Mouse (Mus musculus): ENCODE measurements around the gene Atp1a2. TPM values are rescaled to one million over a fixed set of nuclear protein-coding genes. Genes with fewer than 3 reads are reported as not detected.

The Atp1a2 gene
- polyA plus RNA-seq, 1 experiment from 2014 or later, result 2.3 TPM

DNA sequence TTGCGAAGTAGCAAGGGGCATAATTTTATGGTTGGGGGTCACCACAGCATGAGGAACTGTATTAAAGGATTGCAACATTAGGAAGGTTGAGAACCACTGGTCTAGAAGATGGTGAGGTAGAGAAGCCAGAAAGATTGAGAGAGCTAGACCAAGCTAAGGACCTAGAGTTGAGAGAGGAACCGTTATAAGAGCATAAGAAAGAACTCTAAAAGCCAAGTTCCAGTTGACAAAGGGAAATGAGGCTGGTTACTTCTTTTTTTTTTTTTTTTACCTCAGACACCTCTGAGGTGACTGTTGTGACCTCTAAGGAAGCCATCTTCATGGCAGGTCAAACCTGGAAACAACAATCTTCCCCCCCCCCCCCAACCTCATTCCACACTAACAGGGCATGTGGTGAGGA is 7.3 kb upstream of the Atp1a2 start:
- H3K9ac ChIP-seq (replicated peaks; ENCODE audit: low read depth, low read length), result no peak overlapping the region
- no peak overlapping the region for H3K27ac ChIP-seq (ENCODE audit: low read length)
- 95% methylated on average over 2 of the region's 2 CpGs for WGBS
- H3K36me3 ChIP-seq (ENCODE audit: control insufficient read depth, insufficient read depth, low read length), result no peaks in the 10 kb centered on the region
- H3K4me1 ChIP-seq (ENCODE audit: control insufficient read depth, insufficient read depth, low read length), result 0 out of 2 replicates have a peak, but pooled peaks cover 3% of the 10 kb centered on the region
- no peak for ATAC-seq (ENCODE audit: insufficient number of reproducible peaks, insufficient read depth, low FRiP score, low read depth)
- no peak overlapping the region for H3K4me2 ChIP-seq (replicated peaks; ENCODE audit: low read depth, low read length)
- no peaks in the 10 kb centered on the region for H3K27me3 ChIP-seq (ENCODE audit: control insufficient read depth, insufficient read depth, low read length)
- H3K9me3 ChIP-seq (ENCODE audit: control insufficient read depth, low read depth, low read length), result no peaks in the 10 kb centered on the region
- H3K4me3 ChIP-seq (ENCODE audit: low read depth, low read length), result no peak overlapping the region

DNA sequence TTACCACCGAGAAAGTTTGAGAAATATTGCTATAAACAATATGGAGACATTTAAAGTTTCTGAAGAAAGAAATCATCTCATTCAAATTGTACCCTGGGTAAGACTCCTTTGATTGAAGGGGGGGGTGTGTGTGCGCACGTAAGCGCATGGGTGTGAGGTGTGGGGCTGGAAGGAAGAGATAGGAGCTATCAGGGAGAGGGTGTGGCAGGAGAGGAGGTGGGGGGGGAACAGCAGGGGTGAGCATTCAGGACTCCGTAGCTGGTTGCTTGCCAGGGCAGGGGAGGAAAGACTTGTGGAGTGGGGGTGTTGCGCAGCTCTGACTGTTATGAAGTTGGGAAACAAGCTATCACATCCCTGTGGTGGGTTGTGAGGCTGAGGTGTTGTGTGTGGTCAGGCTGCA is 6.6 kb upstream of the Atp1a2 start:
- Histone ChIP-seq H3K36me3 (ENCODE audit: control insufficient read depth, insufficient read depth, low read length) (no peaks in the 10 kb centered on the region), H3K27ac (ENCODE audit: low read length) (no peak overlapping the region), H3K4me2 (replicated peaks; ENCODE audit: low read depth, low read length) (no peak overlapping the region), H3K9me3 (ENCODE audit: control insufficient read depth, low read depth, low read length) (no peaks in the 10 kb centered on the region), H3K9ac (replicated peaks; ENCODE audit: low read depth, low read length) (no peak overlapping the region), H3K4me1 (ENCODE audit: control insufficient read depth, insufficient read depth, low read length) (no peaks in the 10 kb centered on the region), H3K27me3 (ENCODE audit: control insufficient read depth, insufficient read depth, low read length) (no peaks in the 10 kb centered on the region), H3K4me3 (ENCODE audit: low read depth, low read length) (no peak overlapping the region)
- ATAC-seq (ENCODE audit: insufficient number of reproducible peaks, insufficient read depth, low FRiP score, low read depth), result 0 out of 2 replicates have a peak, but pooled peaks have one; percentile 24
- 59% methylated on average over 6 of the region's 6 CpGs for WGBS

DNA sequence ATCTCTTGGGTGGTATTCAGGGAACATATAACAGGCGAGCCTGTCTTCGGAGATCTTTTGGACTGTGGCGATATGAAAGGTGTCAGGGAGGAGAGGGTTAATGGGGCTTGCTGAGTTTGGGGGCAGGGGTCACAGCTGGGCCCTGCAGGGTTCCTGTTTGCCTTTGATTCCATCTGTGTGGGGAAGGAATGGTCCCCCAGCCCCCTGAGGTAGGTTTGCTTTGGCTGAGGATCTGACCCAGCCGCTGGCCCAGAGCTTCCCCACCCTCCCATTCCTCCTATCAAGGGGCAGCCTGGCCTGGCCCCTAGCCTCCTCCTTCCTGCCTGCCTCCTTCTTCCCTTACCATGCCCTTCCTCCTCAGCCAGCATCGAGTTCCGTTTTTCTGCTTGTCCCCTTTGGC is 5.0 kb upstream of the Atp1a2 start:
- no peak for ATAC-seq (ENCODE audit: insufficient number of reproducible peaks, insufficient read depth, low FRiP score, low read depth)
- H3K9ac ChIP-seq (replicated peaks; ENCODE audit: low read depth, low read length), result no peak overlapping the region
- H3K36me3 ChIP-seq (ENCODE audit: control insufficient read depth, insufficient read depth, low read length), result no peaks in the 10 kb centered on the region
- no peak overlapping the region for H3K27ac ChIP-seq (ENCODE audit: low read length)
- WGBS, result 20% methylated on average over 6 of the region's 6 CpGs
- peaks cover 5% of the 10 kb centered on the region for H3K4me1 ChIP-seq (ENCODE audit: control insufficient read depth, insufficient read depth, low read length)
- H3K4me2 ChIP-seq (replicated peaks; ENCODE audit: low read depth, low read length), result no peak overlapping the region
- no peak overlapping the region for H3K4me3 ChIP-seq (ENCODE audit: low read depth, low read length)
- H3K27me3 ChIP-seq (ENCODE audit: control insufficient read depth, insufficient read depth, low read length), result no peaks in the 10 kb centered on the region
- H3K9me3 ChIP-seq (ENCODE audit: control insufficient read depth, low read depth, low read length), result no peaks in the 10 kb centered on the region

DNA sequence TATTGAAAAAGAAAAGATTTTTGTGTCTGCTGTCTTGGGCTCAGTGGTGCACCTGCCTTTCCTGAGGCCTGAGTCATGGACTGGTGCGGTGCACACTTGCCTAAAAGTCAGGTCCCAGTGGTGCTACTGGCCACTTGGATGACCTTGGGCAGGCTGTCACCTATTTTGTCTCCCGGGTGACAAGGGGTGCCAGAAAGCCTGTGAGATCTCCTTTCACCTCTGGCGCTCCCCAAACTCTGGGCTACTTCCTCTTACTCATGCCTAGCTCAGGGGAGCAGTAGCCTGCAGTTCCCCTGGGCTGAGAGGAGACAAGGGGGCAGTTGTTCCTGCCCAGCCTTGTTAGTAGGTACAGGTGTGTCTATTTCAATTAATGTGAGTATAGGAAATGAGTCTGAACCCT is 4.4 kb upstream of the Atp1a2 start:
- 57% methylated on average over 3 of the region's 3 CpGs for WGBS
- H3K4me2 ChIP-seq (replicated peaks; ENCODE audit: low read depth, low read length), result no peak overlapping the region
- no peaks in the 10 kb centered on the region for H3K36me3 ChIP-seq (ENCODE audit: control insufficient read depth, insufficient read depth, low read length)
- H3K27me3 ChIP-seq (ENCODE audit: control insufficient read depth, insufficient read depth, low read length), result no peaks in the 10 kb centered on the region
- ATAC-seq (ENCODE audit: insufficient number of reproducible peaks, insufficient read depth, low FRiP score, low read depth), result no peak
- no peak overlapping the region for H3K27ac ChIP-seq (ENCODE audit: low read length)
- peaks cover 8% of the 10 kb centered on the region for H3K4me1 ChIP-seq (ENCODE audit: control insufficient read depth, insufficient read depth, low read length)
- no peaks in the 10 kb centered on the region for H3K9me3 ChIP-seq (ENCODE audit: control insufficient read depth, low read depth, low read length)
- H3K9ac ChIP-seq (replicated peaks; ENCODE audit: low read depth, low read length), result no peak overlapping the region
- no peak overlapping the region for H3K4me3 ChIP-seq (ENCODE audit: low read depth, low read length)

DNA sequence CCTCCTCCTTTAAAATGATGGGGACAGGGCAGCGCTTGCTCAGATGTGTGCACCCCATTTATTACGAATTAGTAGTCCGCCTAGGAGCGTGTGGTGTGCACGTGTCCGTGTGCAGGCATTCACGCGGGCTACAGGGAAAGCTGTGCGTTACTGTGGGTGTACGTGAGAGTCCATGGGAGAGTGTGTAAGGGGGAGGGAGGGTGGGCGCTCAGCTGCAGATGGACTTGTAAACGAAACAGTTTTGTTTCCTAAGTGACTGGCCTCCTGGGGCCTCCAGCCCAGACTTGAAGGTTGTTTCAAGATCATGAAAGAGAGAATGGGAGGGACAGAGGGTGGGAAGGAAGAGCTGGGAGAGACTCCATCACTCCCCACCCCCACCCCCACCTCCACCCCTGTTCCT is 3.3 kb upstream of the Atp1a2 start:
- H3K27ac ChIP-seq (ENCODE audit: low read length), result no peak overlapping the region
- no peaks in the 10 kb centered on the region for H3K9me3 ChIP-seq (ENCODE audit: control insufficient read depth, low read depth, low read length)
- H3K9ac ChIP-seq (replicated peaks; ENCODE audit: low read depth, low read length), result no peak overlapping the region
- peaks cover 15% of the 10 kb centered on the region for H3K4me1 ChIP-seq (ENCODE audit: control insufficient read depth, insufficient read depth, low read length)
- no peaks in the 10 kb centered on the region for H3K36me3 ChIP-seq (ENCODE audit: control insufficient read depth, insufficient read depth, low read length)
- no peak overlapping the region for H3K4me3 ChIP-seq (ENCODE audit: low read depth, low read length)
- WGBS, result 36% methylated on average over 12 of the region's 12 CpGs
- no peak overlapping the region for H3K4me2 ChIP-seq (replicated peaks; ENCODE audit: low read depth, low read length)
- no peaks in the 10 kb centered on the region for H3K27me3 ChIP-seq (ENCODE audit: control insufficient read depth, insufficient read depth, low read length)
- ATAC-seq (ENCODE audit: insufficient number of reproducible peaks, insufficient read depth, low FRiP score, low read depth), result no peak

DNA sequence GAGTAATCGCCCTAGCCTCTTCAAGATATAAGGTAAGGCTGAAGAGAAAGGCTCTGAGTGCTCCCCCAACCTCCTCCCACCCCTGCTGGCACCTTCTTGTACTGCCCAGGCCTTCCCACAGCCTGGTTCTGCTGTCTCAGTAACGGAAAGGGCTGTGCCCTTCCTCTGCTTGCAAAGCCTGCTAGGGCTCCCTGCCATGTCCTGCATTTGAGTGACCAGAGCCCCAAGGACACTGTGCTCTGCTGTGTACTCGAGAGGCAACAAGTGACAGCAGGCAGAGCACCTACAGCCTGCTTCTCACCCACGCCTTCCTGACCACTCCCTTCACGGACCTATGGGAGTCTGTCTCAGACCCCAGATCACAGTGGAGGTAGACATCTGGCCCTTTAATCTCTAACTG is 2.4 kb upstream of the Atp1a2 start:
- Histone ChIP-seq H3K9ac (replicated peaks; ENCODE audit: low read depth, low read length) (no peak overlapping the region), H3K27ac (ENCODE audit: low read length) (no peak overlapping the region), H3K4me2 (replicated peaks; ENCODE audit: low read depth, low read length) (no peak overlapping the region), H3K27me3 (ENCODE audit: control insufficient read depth, insufficient read depth, low read length) (no peaks in the 10 kb centered on the region), H3K36me3 (ENCODE audit: control insufficient read depth, insufficient read depth, low read length) (no peaks in the 10 kb centered on the region), H3K9me3 (ENCODE audit: control insufficient read depth, low read depth, low read length) (no peaks in the 10 kb centered on the region), H3K4me1 (ENCODE audit: control insufficient read depth, insufficient read depth, low read length) (peaks cover 24% of the 10 kb centered on the region), H3K4me3 (ENCODE audit: low read depth, low read length) (no peak overlapping the region)
- ATAC-seq (ENCODE audit: insufficient number of reproducible peaks, insufficient read depth, low FRiP score, low read depth), result no peak
- WGBS, result 67% methylated on average over 5 of the region's 5 CpGs

DNA sequence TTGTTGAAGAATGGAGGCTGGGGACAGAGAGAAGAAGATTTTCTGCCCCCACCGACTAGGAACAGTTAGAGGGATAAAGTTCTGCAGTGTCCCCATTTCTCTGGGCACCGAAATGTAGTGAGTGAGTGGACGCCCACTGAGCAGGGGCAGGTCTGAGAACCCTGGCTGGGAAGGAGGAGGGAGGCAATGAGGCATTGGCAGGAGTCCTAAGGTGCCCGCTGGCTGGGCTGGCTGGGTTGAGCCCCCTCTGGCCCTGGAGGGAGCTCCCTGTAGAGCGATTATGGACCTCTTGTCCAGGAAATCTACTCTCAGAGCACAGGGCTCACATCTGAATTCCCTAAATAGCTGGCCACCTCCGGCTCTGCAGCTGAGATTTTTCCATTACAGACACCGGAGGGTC is 1.7 kb upstream of the Atp1a2 start:
- Histone ChIP-seq H3K4me3 (ENCODE audit: low read depth, low read length) (no peak overlapping the region), H3K4me1 (ENCODE audit: control insufficient read depth, insufficient read depth, low read length) (peaks cover 24% of the 10 kb centered on the region), H3K9me3 (ENCODE audit: control insufficient read depth, low read depth, low read length) (no peaks in the 10 kb centered on the region), H3K4me2 (replicated peaks; ENCODE audit: low read depth, low read length) (no peak overlapping the region), H3K27ac (ENCODE audit: low read length) (no peak overlapping the region), H3K27me3 (ENCODE audit: control insufficient read depth, insufficient read depth, low read length) (no peaks in the 10 kb centered on the region), H3K9ac (replicated peaks; ENCODE audit: low read depth, low read length) (no peak overlapping the region), H3K36me3 (ENCODE audit: control insufficient read depth, insufficient read depth, low read length) (no peaks in the 10 kb centered on the region)
- 69% methylated on average over 7 of the region's 7 CpGs for WGBS
- ATAC-seq (ENCODE audit: insufficient number of reproducible peaks, insufficient read depth, low FRiP score, low read depth), result no peak

DNA sequence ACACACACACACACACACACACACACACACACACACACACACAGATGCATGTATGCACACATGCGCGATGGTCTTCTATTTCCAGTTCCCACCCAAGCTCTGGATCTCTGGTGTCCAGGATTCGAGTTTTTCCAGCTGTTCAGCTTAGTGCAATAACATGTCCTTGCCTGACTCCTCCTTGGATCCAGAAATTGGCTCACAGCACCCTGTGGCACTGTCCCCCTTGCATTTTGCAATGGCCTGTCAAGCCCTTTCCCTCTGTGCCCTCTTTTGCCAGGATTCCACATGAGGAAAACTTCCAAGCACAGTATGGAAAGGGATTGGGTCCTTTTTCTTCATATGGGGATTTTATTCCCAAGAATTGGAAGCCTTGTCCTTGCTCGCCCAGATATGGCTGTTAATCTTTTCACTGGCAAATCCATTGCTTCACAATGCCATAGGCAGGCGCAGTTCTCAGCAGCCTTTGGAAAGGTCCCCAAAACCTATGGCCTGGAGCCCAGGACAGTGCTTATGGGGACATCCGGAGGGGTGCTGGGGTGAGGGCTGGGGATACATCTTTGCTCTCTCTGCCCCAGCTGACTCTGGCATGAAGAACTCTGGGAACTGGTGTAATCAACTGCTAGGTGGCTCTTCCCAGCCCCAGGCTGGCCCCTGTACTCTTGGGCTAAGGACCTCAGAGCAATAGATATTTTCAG is 901 bp downstream of the Atp1a2 start:
- Histone ChIP-seq H3K4me1 (ENCODE audit: control insufficient read depth, insufficient read depth, low read length) (peaks cover 24% of the 10 kb centered on the region), H3K27me3 (ENCODE audit: control insufficient read depth, insufficient read depth, low read length) (no peaks in the 10 kb centered on the region), H3K4me2 (replicated peaks; ENCODE audit: low read depth, low read length) (peak overlapping the region; percentile 41), H3K4me3 (ENCODE audit: low read depth, low read length) (peak overlapping the region; percentile 25; the same call in 1 of the 2 replicates), H3K9me3 (ENCODE audit: control insufficient read depth, low read depth, low read length) (no peaks in the 10 kb centered on the region), H3K27ac (ENCODE audit: low read length) (peak overlapping the region; percentile 48; the same call in 1 of the 2 replicates), H3K9ac (replicated peaks; ENCODE audit: low read depth, low read length) (no peak overlapping the region), H3K36me3 (ENCODE audit: control insufficient read depth, insufficient read depth, low read length) (no peaks in the 10 kb centered on the region)
- no peak for ATAC-seq (ENCODE audit: insufficient number of reproducible peaks, insufficient read depth, low FRiP score, low read depth)
- 76% methylated on average over 6 of the region's 6 CpGs for WGBS

DNA sequence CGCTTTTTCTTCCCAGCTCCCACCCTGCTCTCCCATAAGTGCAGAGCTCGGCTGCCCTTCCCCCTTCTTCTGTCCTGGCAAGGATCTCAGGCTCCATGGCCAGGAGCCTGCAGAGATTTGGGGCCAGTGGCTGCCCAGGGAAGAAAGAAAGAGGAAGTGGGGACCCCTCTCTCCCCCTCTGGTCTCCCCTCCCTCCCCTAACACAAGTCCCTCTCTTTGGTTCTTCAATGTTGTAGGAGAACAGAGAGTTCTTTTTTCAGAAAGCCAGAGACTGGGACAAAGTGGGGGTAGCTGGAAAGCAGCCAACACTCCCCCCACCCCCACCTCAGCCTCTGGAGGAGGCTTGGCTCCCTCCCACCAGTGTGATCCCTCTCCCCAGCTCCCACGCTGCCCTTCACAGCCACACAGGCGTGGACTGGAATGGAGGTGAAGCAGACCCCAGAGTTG is 2.1 kb downstream of the Atp1a2 start:
- peak overlapping the region; percentile 41; the same call in 1 of the 2 replicates for H3K4me2 ChIP-seq (replicated peaks; ENCODE audit: low read depth, low read length)
- H3K4me3 ChIP-seq (ENCODE audit: low read depth, low read length), result no peak overlapping the region
- no peaks in the 10 kb centered on the region for H3K9me3 ChIP-seq (ENCODE audit: control insufficient read depth, low read depth, low read length)
- H3K36me3 ChIP-seq (ENCODE audit: control insufficient read depth, insufficient read depth, low read length), result no peaks in the 10 kb centered on the region
- peak overlapping the region; percentile 44; the same call in 1 of the 2 replicates for H3K27ac ChIP-seq (ENCODE audit: low read length)
- H3K27me3 ChIP-seq (ENCODE audit: control insufficient read depth, insufficient read depth, low read length), result no peaks in the 10 kb centered on the region
- ATAC-seq (ENCODE audit: insufficient number of reproducible peaks, insufficient read depth, low FRiP score, low read depth), result peak; percentile 55; the same call in 1 of the 2 replicates
- WGBS, result 45% methylated on average over 4 of the region's 4 CpGs
- peaks cover 24% of the 10 kb centered on the region for H3K4me1 ChIP-seq (ENCODE audit: control insufficient read depth, insufficient read depth, low read length)
- H3K9ac ChIP-seq (replicated peaks; ENCODE audit: low read depth, low read length), result no peak overlapping the region

Data from stomach, embryonic 14.5 days (tissue).